Mouse (Mus musculus) Muller cell, postnatal 12 days (primary cell): ENCODE measurements around the gene Amigo1.

Experiments
- DNase-seq: peaks from one replicate; pipeline ENCODE4 v3.0.0-alpha.2; 2015; ENCODE audit errors: inconsistent ontology term

The Amigo1 gene

DNA sequence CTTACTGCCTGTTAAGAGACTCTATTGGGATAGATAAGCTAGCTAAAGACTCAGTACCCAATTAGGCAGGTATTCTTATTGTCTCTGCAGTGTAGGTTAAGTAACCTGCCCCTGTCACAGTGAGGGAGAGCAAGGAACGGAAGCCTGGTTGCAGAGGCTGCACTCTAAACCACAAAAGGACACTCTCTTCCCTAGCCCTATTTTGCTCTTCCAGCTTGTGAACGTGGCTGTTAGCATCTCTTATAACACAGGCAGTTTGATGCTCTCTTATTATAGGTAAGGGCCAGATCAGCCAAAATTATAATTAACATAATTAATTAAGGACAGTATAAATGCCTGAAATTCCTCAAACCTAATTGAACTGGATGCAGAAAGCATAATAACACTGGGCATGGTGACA is 5.6 kb upstream of the Amigo1 start:
- DNase-seq: peak; percentile 62

DNA sequence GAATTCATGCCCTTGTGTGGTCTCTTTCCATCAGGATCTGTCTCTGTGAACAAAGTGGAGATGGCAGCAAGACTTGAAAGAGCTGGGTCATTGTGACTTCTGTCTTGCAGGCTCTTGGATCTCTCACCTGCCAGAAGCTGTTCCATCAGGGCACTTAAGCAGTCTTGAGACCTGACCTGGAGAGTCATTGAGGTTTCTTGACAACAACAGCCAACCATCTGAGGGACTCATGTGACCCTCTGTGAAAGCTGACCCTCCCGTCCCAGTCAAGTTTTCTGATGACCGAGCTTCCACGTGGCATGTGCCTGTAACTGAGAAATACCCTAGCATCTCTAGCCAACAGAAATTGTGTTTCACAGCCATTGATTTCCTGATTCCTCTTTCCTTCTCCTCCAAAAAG is 1.4 kb upstream of the Amigo1 start:
- DNase-seq: no peak

DNA sequence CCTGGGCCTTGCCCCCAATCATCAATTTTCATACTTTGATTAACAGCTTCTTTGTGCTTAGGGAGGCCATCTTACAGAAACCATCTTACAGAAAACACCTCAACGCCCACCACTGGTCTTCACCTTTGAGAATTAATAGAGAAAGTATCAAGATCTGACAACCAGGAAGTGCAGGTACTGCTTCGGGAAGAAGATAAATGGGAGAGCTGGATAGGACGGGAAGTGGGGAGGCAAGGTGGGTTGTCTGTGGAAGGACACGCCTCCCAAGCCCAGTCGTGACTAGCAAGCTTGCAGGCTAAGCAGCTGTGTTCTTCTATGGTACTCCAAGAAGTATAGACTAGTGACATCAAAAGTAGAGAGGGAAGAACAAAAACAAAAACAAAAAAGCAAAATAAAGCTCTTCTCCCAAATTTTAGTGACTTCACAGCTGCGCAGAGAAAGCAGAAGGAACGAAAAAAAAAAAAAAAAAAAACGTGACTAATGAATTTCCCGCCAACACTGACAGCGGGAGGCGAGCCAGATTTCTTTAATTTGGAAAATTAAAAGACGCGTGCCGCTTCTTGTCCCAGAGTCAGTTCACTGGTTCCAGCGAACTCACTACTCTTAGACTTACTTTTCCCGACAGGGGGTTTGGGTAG is 556 bp upstream of the Amigo1 start:
- DNase-seq: no peak

DNA sequence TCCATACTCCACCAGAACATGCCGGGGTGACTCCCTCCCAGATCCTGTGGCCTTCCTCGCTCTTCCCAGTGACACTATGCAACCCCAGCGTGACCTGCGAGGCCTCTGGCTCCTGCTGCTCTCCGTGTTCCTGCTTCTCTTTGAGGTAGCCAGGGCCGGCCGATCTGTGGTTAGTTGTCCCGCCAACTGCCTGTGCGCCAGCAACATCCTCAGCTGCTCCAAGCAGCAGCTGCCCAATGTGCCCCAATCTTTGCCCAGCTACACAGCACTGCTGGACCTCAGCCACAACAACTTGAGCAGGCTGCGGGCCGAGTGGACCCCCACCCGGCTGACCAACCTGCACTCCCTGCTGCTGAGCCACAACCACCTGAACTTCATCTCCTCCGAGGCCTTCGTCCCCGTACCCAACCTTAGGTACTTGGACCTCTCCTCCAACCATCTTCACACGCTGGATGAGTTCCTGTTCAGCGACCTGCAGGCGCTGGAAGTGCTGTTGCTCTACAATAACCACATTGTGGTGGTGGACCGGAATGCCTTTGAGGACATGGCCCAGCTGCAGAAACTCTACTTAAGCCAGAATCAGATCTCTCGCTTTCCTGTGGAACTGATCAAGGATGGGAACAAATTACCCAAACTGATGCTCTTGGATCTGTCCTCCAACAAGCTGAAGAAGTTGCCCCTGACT is 1.1 kb downstream of the Amigo1 start:
- DNase-seq: no peak

- DNase-seq: no peak
These were observed 2.8 kb downstream of the Amigo1 start for GRCm38 (mm10) chr3:108188716-108189490.

DNA sequence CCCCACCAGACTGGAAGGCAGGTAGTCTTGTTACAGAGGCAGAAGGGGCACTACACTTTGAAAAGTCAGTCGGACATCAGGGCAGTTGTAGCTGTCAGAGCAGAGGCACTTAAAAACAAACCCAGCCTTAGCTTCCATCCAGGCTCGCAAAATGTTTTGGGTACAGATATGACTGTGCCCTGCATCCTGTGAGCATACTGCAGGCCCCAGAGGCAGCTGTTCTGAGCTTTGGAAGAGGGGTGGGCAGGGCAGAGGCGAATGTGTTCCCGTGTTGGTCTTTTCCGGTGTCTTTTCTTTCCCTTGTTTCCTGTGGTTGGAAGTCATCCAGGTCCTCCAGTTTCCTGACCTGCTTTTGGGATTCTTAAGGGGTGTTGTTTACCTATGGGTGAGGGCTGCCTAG is 3.8 kb downstream of the Amigo1 start:
- DNase-seq: no peak

DNA sequence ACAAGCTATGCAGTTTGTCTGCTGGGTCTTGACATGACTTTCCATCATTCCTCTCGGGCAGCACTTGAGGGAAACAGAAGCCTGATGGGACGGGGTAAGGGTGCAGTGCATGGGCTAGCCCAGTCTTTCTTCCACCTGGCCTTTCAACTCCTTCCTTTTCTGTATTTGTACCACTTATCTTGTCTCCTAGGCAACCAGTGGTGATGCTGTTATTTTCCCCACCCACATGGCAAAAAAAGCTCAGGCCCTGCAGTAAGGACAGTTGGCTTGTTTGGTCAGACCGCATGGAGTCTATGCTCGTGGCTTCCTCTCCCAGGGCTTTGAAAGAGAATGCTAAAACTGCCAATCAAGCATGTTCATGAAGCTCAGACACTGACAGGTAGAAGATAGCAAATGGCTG is 7.6 kb downstream of the Amigo1 start:
- no peak for DNase-seq

GRCm38 (mm10) chr3:108195287-108195686 is 9.2 kb downstream of the Amigo1 start:
- DNase-seq: no peak

- DNase-seq: peak; percentile 67
These were observed 9.9 kb downstream of the Amigo1 start for GRCm38 (mm10) chr3:108195941-108196590.

DNA sequence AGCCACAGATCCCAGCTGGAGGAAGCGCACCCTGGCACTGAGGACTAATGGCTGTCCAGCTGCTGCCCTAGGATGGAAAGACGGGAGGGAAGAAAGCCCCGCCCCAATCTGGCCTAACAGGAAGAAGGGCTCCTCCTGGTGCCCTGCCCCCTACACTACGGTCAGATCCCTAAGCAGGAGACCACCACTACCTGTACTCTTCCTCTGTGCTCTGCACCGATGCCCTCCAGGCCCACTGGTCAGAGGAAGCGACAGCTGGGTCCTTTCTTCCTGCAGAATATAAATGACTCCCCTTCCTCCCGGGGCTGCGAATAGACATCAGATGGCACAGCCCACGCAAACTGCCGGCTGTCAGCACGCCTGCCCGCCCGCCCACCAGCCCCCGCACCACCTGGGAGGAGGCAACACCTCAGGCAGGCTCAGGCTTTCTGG is 10.9 kb downstream of the Amigo1 start:
- DNase-seq: no peak

DNA sequence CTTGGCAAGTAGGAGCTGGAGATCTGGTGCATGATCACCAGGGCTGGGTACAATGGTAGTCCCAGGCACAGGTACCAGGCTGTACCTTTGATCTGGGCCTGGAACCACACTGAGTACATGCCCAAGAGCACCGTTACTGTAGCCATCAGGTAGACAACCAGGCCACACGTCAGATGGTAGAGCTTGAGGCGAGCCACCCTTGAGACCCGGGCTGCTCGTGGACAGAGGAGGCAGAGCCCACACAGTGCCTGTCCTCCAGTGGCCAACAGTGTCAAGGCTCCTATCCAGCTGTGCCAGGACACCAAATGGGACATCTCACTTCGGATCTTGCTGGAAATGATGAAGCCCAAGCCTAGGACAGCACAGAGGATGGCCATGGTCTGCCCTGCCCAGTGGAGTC is 13.1 kb downstream of the Amigo1 start:
- no peak for DNase-seq

- DNase-seq: peak; percentile 97
These were observed 14.5 kb downstream of the Amigo1 start, which contains the start of gene Cyb561d1 for GRCm38 (mm10) chr3:108200329-108201323. TSS of gene Cyb561d1 (minus strand) at chr3:108201212.

DNA sequence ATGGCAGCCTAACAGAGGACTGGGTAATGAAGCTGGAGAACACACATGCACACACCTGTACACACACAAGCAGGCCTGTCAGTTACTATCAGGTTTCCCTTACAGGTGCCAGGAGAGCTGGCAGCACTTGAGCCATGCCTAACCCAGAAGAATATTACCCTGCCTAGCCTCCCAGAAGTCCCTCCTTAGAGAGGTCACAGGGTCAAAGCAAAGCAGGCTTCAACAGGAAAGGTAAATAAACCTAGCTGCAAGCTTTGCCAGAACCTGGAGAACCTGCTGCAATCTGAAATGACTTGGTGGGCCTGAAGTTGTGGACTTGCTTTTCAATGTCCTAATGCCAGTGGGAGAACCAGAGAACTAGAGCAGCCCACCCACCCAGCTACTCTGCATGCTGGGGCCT is 16.4 kb downstream of the Amigo1 start:
- no peak for DNase-seq

DNA sequence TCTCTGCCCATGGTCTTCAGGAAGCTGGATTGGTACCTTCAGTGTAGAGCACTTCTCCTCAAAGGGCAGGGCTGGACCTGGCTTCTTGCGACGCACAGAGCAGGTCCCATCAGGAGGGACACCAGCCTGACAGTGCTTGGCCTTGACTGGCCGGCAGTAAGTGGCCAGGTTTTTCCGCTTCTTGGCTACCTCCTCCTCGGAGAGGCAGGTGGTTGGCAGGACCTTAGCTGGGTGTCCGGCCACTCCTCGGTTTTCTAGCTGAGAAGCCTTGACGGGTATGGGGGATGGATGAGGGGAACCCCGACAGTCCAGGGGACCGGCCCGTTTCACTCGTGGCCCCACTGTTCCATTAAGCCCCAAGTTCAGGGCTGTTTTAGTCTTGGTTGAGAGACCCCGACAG is 17.1 kb downstream of the Amigo1 start:
- no peak for DNase-seq

GRCm38 (mm10) chr3:108203621-108204325 is 17.6 kb downstream of the Amigo1 start:
- peak; percentile 62 for DNase-seq

DNA sequence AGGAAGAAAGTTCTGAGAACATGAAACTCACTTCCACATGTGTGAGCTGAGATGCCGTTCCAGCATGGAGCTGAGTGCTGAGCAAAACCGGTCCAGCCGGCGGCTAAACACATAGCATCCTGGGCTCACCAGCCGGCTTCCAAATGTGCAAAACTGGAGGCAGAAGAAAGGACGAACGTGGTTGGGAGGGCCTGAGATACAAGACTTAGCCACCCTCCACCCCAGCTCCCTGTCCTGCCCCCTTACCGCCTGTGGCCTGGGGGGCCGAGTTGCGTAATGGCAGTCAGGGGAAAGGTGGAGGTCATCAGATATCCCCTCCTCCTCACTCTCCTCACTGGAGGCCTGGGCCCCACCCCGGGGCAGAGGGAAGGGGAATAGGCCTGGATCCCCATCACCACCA is 18.3 kb downstream of the Amigo1 start:
- DNase-seq: no peak

DNA sequence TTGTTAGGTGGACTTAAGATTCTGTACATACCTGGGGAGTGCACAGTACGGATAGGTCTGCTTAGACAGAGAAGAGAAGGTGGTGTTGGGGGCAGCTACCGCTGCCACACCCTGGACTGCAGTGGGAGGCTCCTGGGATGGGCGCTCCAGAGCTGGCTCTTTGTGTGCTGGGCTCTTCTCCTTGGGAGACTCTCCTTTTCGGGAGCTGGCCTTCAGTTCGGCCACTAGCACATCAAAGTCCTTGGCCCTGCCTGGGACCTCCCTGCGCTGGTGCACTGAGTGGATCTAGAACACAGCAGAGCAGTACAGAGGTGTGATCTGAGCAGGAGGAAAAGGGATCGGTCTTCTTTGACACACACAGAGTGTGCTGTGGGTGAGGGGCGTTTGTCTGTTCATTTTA is 19.5 kb downstream of the Amigo1 start:
- no peak for DNase-seq

DNA sequence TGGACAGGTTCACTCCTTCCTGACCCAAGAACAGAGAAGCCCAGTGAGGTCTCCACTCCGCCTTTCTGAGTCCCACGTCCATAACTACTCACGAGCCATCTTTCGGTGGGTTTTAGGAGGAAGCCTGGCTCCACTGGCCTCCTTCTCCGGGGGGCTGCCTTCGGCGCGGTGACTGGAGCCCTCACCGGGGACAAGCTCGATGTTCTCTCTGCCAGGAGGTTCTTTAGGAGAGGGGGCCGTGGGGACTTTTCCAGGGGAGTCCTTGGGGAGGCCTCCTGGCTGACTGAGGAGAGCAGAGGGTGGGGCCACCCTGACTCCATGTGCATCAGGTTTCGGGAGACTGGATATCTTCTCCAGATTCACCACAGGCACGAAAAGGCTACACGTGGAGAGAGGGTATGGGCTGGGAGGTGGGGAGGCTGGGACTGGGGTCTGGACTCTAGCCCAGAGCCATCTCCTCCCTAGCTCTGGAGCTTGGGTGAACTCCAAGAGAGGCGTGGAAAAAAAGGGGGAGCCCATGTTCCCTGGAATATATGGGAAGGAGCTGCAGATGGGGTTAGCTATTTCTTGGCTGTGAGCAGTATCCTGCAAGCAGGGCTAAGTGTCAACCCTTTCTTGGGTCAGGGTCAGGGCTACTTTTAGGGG is 20.7 kb downstream of the Amigo1 start:
- DNase-seq: no peak

DNA sequence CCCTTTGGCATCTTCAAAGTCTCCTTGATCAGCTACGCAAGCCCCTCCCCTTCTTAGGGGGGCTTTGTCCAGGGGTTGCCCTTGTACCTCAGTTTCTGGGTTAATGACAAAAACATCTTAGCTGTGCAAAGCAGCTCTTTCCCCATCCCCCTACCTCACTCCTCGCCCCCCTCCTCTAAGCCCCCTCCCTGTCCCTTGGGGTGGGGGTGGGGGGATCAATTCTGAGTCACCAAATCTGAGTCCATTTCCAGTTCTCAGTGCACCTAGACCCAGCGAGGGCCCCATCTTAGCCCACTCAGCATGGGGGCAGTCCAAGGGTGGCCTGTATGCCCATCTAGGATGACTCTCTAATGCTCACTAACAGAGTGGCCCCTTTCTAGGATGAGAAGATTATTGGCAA is 22.9 kb downstream of the Amigo1 start:
- no peak for DNase-seq

DNA sequence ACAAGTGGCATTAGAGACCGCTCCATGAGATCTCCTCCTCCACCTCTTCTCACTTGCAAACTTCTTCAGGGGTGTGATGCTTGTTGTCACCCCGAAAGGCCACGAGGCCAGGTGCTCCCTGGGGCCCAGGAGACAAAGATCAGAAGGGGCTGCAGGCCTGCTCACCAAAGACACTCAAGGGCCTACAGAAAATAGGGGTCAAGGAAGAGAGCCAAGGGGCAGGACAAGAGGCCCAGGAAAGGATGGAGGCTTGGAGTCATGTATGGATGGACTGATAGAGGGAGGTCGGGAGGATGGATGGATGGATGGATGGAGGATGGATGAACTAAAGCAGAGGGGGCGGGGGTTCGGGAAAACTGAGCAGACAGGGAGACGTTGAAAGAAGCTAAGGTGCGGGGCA is 23.4 kb downstream of the Amigo1 start:
- no peak for DNase-seq
